Mouse (Mus musculus) kidney, postnatal 0 days (tissue): Measurements from ENCODE around the gene Srcin1. TPM values are rescaled to one million over a fixed set of nuclear protein-coding genes. Genes with fewer than 3 reads are reported as not detected.

Experiments
- ATAC-seq: fragments of 200-750 bp; cut with Nextera tagmentation; replicated peaks from 2 replicates; pipeline ENCODE4 v1.8.0; 2017; ENCODE audit warnings: low read depth, moderate number of reproducible peaks, moderate TSS enrichment, moderate library complexity; ENCODE audit not compliant: low FRiP score
- DNase-seq: peaks from one replicate; pipeline ENCODE4 v3.0.0-alpha.2; 2016; ENCODE audit warnings: low spot score
- H3K27ac ChIP-seq: fragments of 300-500 bp; sonication (generic); 2 replicates; pipeline ENCODE4 v1.5.1; 2014; ENCODE audit warnings: mild to moderate bottlenecking
- H3K27me3 ChIP-seq: fragments of 300-500 bp; sonication (generic); 2 replicates; pipeline ENCODE4 v1.6.1; 2014; ENCODE audit warnings: low read length, mixed read lengths; ENCODE audit not compliant: insufficient read depth
- H3K36me3 ChIP-seq: fragments of 300-500 bp; sonication (generic); 2 replicates; pipeline ENCODE4 v1.6.1; 2014; ENCODE audit warnings: low read length, mixed read lengths; ENCODE audit not compliant: insufficient read depth
- H3K4me1 ChIP-seq: fragments of 300-500 bp; sonication (generic); replicated peaks from 2 replicates; pipeline ENCODE4 v1.6.1; 2014; ENCODE audit warnings: antibody characterized with exemption, low read length, mixed read lengths; ENCODE audit not compliant: insufficient read depth
- H3K4me2 ChIP-seq: fragments of 300-500 bp; sonication (generic); 2 replicates; pipeline ENCODE4 v1.6.1; 2014; ENCODE audit warnings: mild to moderate bottlenecking, low read length, moderate library complexity, mixed read lengths
- H3K4me3 ChIP-seq: fragments of 300-500 bp; sonication (generic); replicated peaks from 2 replicates; pipeline ENCODE4 v1.5.1; 2014; ENCODE audit warnings: low read depth, low read length
- H3K9ac ChIP-seq: fragments of 300-500 bp; sonication (generic); 2 replicates; pipeline ENCODE4 v1.6.1; 2014; ENCODE audit warnings: low read depth, low read length
- H3K9me3 ChIP-seq: fragments of 300-500 bp; sonication (generic); replicated peaks from 2 replicates; pipeline ENCODE4 v1.6.1; 2016; ENCODE audit warnings: low read length, inconsistent platforms, mixed read lengths
- CTCF ChIP-seq: IDR thresholded peaks from 2 replicates; pipeline ENCODE4 v1.5.1; 2016; ENCODE audit warnings: antibody characterized with exemption, low read depth, mild to moderate bottlenecking, moderate library complexity
- WGBS: fragments of 180-500 bp; shearing (Covaris S2); extraction: QIAGEN DNeasy Blood & Tissue Kit; methylation state at CpG from one replicate; pipeline ENCODE4 v1.1.7; 2014; 5-methylcytosine and 5-hydroxymethylcytosine counted together
- polyA plus RNA-seq: library from polyadenylated mRNA; unstranded; fragments of >200 nt; fragmentation: Nextera tagmentation; extraction: Ambion mirVana; gene quantifications from 2 replicates; pipeline ENCODE4 v1.2.1, GENCODE M21; 2015

Srcin1 gene
- polyA plus RNA-seq, 1 experiment from 2014 or later, result 0.59 TPM

- no peak overlapping the region for H3K4me2 ChIP-seq
- no peaks in the 10 kb centered on the region for H3K36me3 ChIP-seq
- H3K9me3 ChIP-seq, result no peaks in the 10 kb centered on the region
- no peak for DNase-seq
- H3K27ac ChIP-seq, result no peak overlapping the region
- no peak overlapping the region for H3K9ac ChIP-seq
- TF ChIP-seq CTCF, result no peak; the same call in 1 of the 2 replicates
- WGBS, result 61% methylated on average over 3 of the region's 3 CpGs
- no peak overlapping the region for H3K4me3 ChIP-seq
- H3K4me1 ChIP-seq, result peaks cover 16% of the 10 kb centered on the region; the same call in 1 of the 2 replicates
- peaks cover 22% of the 10 kb centered on the region for H3K27me3 ChIP-seq
- no peak for ATAC-seq
These were observed 6.2 kb downstream of the Srcin1 start for GRCm38 (mm10) chr11:97569806-97570205.

GRCm38 (mm10) chr11:97569301-97569724 is 6.7 kb downstream of the Srcin1 start:
- Histone ChIP-seq H3K9me3 (no peaks in the 10 kb centered on the region), H3K4me2 (no peak overlapping the region), H3K4me3 (no peak overlapping the region), H3K4me1 (peaks cover 11% of the 10 kb centered on the region; the same call in 1 of the 2 replicates), H3K36me3 (no peaks in the 10 kb centered on the region), H3K27me3 (peaks cover 23% of the 10 kb centered on the region), H3K27ac (no peak overlapping the region), H3K9ac (no peak overlapping the region)
- DNase-seq (no peak), ATAC-seq (no peak)
- TF ChIP-seq CTCF, result no peak
- 56% methylated on average over 5 of the region's 5 CpGs for WGBS

GRCm38 (mm10) chr11:97568729-97569128 is 7.3 kb downstream of the Srcin1 start:
- H3K36me3 ChIP-seq, result no peaks in the 10 kb centered on the region
- 10% methylated on average over 8 of the region's 8 CpGs for WGBS
- no peak overlapping the region for H3K4me3 ChIP-seq
- H3K27ac ChIP-seq, result no peak overlapping the region
- ATAC-seq, result 0 out of 2 replicates have a peak, but pooled peaks have one; percentile 53
- peaks cover 11% of the 10 kb centered on the region; the same call in 1 of the 2 replicates for H3K4me1 ChIP-seq
- no peak overlapping the region for H3K4me2 ChIP-seq
- DNase-seq, result peak; percentile 92
- peaks cover 23% of the 10 kb centered on the region for H3K27me3 ChIP-seq
- H3K9me3 ChIP-seq, result no peaks in the 10 kb centered on the region
- TF ChIP-seq CTCF, result peak; percentile 9; the same call in 1 of the 2 replicates
- no peak overlapping the region for H3K9ac ChIP-seq

- Histone ChIP-seq H3K36me3 (no peaks in the 10 kb centered on the region), H3K4me2 (no peak overlapping the region), H3K27me3 (peaks cover 10% of the 10 kb centered on the region; the same call in 1 of the 2 replicates), H3K9me3 (no peaks in the 10 kb centered on the region), H3K27ac (no peak overlapping the region), H3K4me1 (peaks cover 11% of the 10 kb centered on the region; the same call in 1 of the 2 replicates), H3K4me3 (no peak overlapping the region), H3K9ac (no peak overlapping the region)
- TF ChIP-seq CTCF, result no peak
- ATAC-seq (no peak), DNase-seq (no peak)
- WGBS, result 33% methylated on average over 11 of the region's 11 CpGs
These were observed 8.5 kb downstream of the Srcin1 start for GRCm38 (mm10) chr11:97567480-97567879.

GRCm38 (mm10) chr11:97566551-97566950 is 9.4 kb downstream of the Srcin1 start:
- WGBS, result 13% methylated on average over 13 of the region's 13 CpGs
- Histone ChIP-seq H3K36me3 (no peaks in the 10 kb centered on the region), H3K27me3 (0 out of 2 replicates have a peak, but pooled peaks cover 10% of the 10 kb centered on the region), H3K9me3 (no peaks in the 10 kb centered on the region), H3K4me1 (peaks cover 11% of the 10 kb centered on the region; the same call in 1 of the 2 replicates), H3K4me2 (no peak overlapping the region), H3K4me3 (no peak overlapping the region), H3K27ac (no peak overlapping the region), H3K9ac (no peak overlapping the region)
- DNase-seq (no peak), ATAC-seq (no peak)
- no peak for TF ChIP-seq CTCF

- DNase-seq (no peak), ATAC-seq (peak; percentile 44; the same call in 1 of the 2 replicates)
- peaks cover 12% of the 10 kb centered on the region; the same call in 1 of the 2 replicates for H3K4me1 ChIP-seq
- no peaks in the 10 kb centered on the region for H3K36me3 ChIP-seq
- H3K9ac ChIP-seq, result no peak overlapping the region
- no peaks in the 10 kb centered on the region for H3K9me3 ChIP-seq
- H3K27ac ChIP-seq, result no peak overlapping the region
- no peak overlapping the region for H3K4me3 ChIP-seq
- 29% methylated on average over 14 of the region's 14 CpGs for WGBS
- 0 out of 2 replicates have a peak, but pooled peaks cover 13% of the 10 kb centered on the region for H3K27me3 ChIP-seq
- no peak for TF ChIP-seq CTCF
- no peak overlapping the region for H3K4me2 ChIP-seq
These were observed 12.3 kb downstream of the Srcin1 start for GRCm38 (mm10) chr11:97563730-97564129.
